Mouse (Mus musculus): ENCODE measurements around the gene Trim44. TPM values are rescaled to one million over a fixed set of nuclear protein-coding genes. Genes with fewer than 3 reads are reported as not detected.

Gene Trim44
- polyA plus RNA-seq, 1 experiment from 2014 or later: 57.1 TPM

- Histone ChIP-seq H3K36me3 (ENCODE audit: control insufficient read depth, insufficient read depth, low read length) (no peaks in the 10 kb centered on the region), H3K4me3 (ENCODE audit: low read depth, low read length) (no peak overlapping the region), H3K4me2 (ENCODE audit: low read length) (no peak overlapping the region), H3K9me3 (replicated peaks; ENCODE audit: control insufficient read depth, low read length, poor library complexity, severe bottlenecking) (no peaks in the 10 kb centered on the region), H3K27me3 (ENCODE audit: control insufficient read depth, insufficient read depth, low read depth, low read length) (no peaks in the 10 kb centered on the region), H3K9ac (ENCODE audit: low read depth, low read length) (no peak overlapping the region), H3K4me1 (ENCODE audit: control insufficient read depth, insufficient read depth, low read length) (no peaks in the 10 kb centered on the region), H3K27ac (ENCODE audit: low read length) (no peak overlapping the region)
- no peak for ATAC-seq
- WGBS: 63% methylated on average over 13 of the region's 13 CpGs
Measured at GRCm38 (mm10) chr2:102267582-102268339, 139.9 kb downstream of the Trim44 start.

GRCm38 (mm10) chr2:102266911-102267310 is 140.7 kb downstream of the Trim44 start:
- Histone ChIP-seq H3K4me2 (ENCODE audit: low read length) (no peak overlapping the region), H3K9ac (ENCODE audit: low read depth, low read length) (no peak overlapping the region), H3K27ac (ENCODE audit: low read length) (no peak overlapping the region), H3K36me3 (ENCODE audit: control insufficient read depth, insufficient read depth, low read length) (no peaks in the 10 kb centered on the region), H3K4me3 (ENCODE audit: low read depth, low read length) (no peak overlapping the region), H3K4me1 (ENCODE audit: control insufficient read depth, insufficient read depth, low read length) (no peaks in the 10 kb centered on the region), H3K27me3 (ENCODE audit: control insufficient read depth, insufficient read depth, low read depth, low read length) (no peaks in the 10 kb centered on the region), H3K9me3 (replicated peaks; ENCODE audit: control insufficient read depth, low read length, poor library complexity, severe bottlenecking) (no peaks in the 10 kb centered on the region)
- WGBS: 93% methylated on average over 3 of the region's 3 CpGs
- no peak for ATAC-seq

DNA sequence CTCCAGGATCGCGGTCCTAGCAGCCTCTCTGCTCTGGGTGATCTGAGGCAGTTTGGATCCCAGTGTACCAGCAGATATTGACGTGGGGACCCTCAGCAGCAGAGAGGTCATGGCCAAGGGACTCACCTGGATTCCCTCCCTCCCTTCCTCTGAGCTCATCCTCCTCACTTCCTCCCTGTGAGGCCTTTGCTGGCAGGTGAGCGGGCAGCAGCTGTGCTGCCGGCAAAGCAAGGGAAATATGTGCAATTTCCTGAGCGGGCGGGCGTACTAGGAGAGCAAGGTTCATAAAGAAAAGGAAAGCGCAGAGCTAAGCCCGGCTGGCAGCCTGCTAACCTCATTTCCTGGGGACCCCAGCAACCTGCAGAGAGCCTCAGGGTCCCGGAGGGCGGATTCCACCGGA is 148.5 kb downstream of the Trim44 start:
- peak overlapping the region; percentile 32; the same call in 1 of the 2 replicates for H3K9ac ChIP-seq (ENCODE audit: low read depth, low read length)
- peak; percentile 53; the same call in 1 of the 2 replicates for ATAC-seq
- H3K27me3 ChIP-seq (ENCODE audit: control insufficient read depth, insufficient read depth, low read depth, low read length): no peaks in the 10 kb centered on the region
- H3K4me3 ChIP-seq (ENCODE audit: low read depth, low read length): no peak overlapping the region
- WGBS: 23% methylated on average over 13 of the region's 13 CpGs
- H3K27ac ChIP-seq (ENCODE audit: low read length): no peak overlapping the region
- H3K4me1 ChIP-seq (ENCODE audit: control insufficient read depth, insufficient read depth, low read length): peaks cover 16% of the 10 kb centered on the region
- no peaks in the 10 kb centered on the region for H3K36me3 ChIP-seq (ENCODE audit: control insufficient read depth, insufficient read depth, low read length)
- no peaks in the 10 kb centered on the region for H3K9me3 ChIP-seq (replicated peaks; ENCODE audit: control insufficient read depth, low read length, poor library complexity, severe bottlenecking)
- H3K4me2 ChIP-seq (ENCODE audit: low read length): peak overlapping the region; percentile 27; the same call in 1 of the 2 replicates

DNA sequence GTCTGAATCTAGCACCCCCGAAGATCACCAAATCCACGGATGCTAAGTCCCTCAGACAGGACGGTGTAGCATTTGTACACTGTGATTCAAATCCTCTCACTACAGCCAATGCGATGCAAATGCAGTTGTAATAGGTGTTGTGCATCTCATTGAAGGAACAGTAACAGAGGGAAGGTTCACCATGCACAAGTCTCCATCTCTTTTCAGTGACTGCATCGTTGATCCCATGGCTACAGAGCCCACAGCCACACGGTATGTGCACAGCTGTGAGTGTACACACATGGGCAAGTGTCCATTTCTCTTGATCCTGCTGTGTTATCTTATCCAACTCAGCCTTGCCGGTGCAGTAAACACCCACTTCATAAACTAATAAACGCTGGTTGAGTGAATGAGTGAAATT is 148.9 kb downstream of the Trim44 start:
- ATAC-seq: peak; percentile 56; the same call in 1 of the 2 replicates
- no peak overlapping the region for H3K9ac ChIP-seq (ENCODE audit: low read depth, low read length)
- no peak overlapping the region for H3K27ac ChIP-seq (ENCODE audit: low read length)
- peaks cover 16% of the 10 kb centered on the region for H3K4me1 ChIP-seq (ENCODE audit: control insufficient read depth, insufficient read depth, low read length)
- no peak overlapping the region; the same call in 1 of the 2 replicates for H3K4me2 ChIP-seq (ENCODE audit: low read length)
- no peaks in the 10 kb centered on the region for H3K9me3 ChIP-seq (replicated peaks; ENCODE audit: control insufficient read depth, low read length, poor library complexity, severe bottlenecking)
- H3K36me3 ChIP-seq (ENCODE audit: control insufficient read depth, insufficient read depth, low read length): no peaks in the 10 kb centered on the region
- no peaks in the 10 kb centered on the region for H3K27me3 ChIP-seq (ENCODE audit: control insufficient read depth, insufficient read depth, low read depth, low read length)
- no peak overlapping the region for H3K4me3 ChIP-seq (ENCODE audit: low read depth, low read length)
- 23% methylated on average over 8 of the region's 8 CpGs for WGBS

- no peak overlapping the region for H3K4me3 ChIP-seq (ENCODE audit: low read depth, low read length)
- no peak for ATAC-seq
- no peaks in the 10 kb centered on the region for H3K36me3 ChIP-seq (ENCODE audit: control insufficient read depth, insufficient read depth, low read length)
- H3K9ac ChIP-seq (ENCODE audit: low read depth, low read length): no peak overlapping the region
- WGBS: 7% methylated on average over 12 of the region's 12 CpGs
- peaks cover 16% of the 10 kb centered on the region for H3K4me1 ChIP-seq (ENCODE audit: control insufficient read depth, insufficient read depth, low read length)
- no peak overlapping the region for H3K27ac ChIP-seq (ENCODE audit: low read length)
- H3K4me2 ChIP-seq (ENCODE audit: low read length): peak overlapping the region; percentile 18; the same call in 1 of the 2 replicates
- H3K27me3 ChIP-seq (ENCODE audit: control insufficient read depth, insufficient read depth, low read depth, low read length): no peaks in the 10 kb centered on the region
- H3K9me3 ChIP-seq (replicated peaks; ENCODE audit: control insufficient read depth, low read length, poor library complexity, severe bottlenecking): no peaks in the 10 kb centered on the region
Measured at GRCm38 (mm10) chr2:102257964-102258605, 149.5 kb downstream of the Trim44 start.

DNA sequence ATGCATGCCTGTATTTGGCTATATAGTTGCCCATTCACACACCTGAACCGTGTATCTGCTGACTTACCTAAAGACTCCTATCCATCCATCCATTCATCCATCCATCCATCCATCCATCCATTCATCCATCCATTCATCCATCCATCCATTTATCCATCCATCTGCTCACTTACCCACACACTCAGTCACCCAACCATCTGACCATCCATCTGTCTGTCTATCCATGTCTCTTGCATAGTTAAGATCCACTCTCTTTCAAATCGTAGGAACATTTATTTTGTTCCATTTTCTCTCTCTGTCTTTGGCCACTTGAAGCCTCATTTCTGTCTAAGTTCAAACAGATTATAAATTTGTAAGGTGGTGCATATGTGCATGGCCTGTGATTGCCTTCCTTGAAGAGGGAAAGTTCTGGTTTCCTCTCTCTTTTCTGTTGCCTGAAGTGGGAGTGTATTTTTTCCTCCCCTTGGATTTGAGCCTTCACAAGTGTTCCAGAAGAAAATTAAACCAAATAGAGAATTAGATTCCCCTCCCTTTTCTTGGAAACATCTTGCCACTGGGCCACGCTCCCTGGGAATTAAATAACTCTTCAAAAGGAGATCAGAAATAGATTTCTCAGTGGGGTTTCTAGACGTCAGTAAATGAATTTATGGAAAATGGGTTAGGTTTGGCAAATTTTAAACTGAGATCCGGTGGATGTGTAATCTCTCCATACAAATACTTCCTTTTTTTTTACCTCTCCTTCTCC is 150.9 kb downstream of the Trim44 start:
- WGBS: 69% methylated on average over 5 of the region's 5 CpGs

DNA sequence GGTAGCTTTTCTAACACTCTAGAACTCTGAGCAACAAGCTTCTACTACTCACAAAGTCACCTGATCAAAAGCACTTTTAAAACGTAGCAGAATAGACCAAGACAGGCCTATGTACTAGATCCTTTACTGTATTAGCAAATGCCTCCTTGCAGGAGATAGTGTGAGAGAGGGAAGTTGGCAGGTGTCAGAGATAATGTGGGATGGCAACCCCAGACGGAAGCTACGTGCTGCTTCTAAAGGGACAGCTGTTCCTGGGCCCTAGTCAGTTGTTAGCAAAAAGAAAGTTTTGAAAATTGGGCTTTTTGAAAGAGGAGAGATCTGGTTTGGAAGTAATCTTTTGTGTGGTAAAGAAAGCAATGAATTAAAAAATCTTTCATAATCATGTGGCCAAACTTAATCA is 151.5 kb downstream of the Trim44 start:
- peaks cover 16% of the 10 kb centered on the region for H3K4me1 ChIP-seq (ENCODE audit: control insufficient read depth, insufficient read depth, low read length)
- ATAC-seq: no peak
- H3K27ac ChIP-seq (ENCODE audit: low read length): no peak overlapping the region
- WGBS: 87% methylated on average over 3 of the region's 3 CpGs
- H3K4me2 ChIP-seq (ENCODE audit: low read length): no peak overlapping the region
- no peaks in the 10 kb centered on the region for H3K9me3 ChIP-seq (replicated peaks; ENCODE audit: control insufficient read depth, low read length, poor library complexity, severe bottlenecking)
- H3K9ac ChIP-seq (ENCODE audit: low read depth, low read length): no peak overlapping the region
- H3K27me3 ChIP-seq (ENCODE audit: control insufficient read depth, insufficient read depth, low read depth, low read length): no peaks in the 10 kb centered on the region
- no peaks in the 10 kb centered on the region for H3K36me3 ChIP-seq (ENCODE audit: control insufficient read depth, insufficient read depth, low read length)
- H3K4me3 ChIP-seq (ENCODE audit: low read depth, low read length): no peak overlapping the region

More for the DNA sequence above, 150.9 kb downstream of the Trim44 start:
- Histone ChIP-seq H3K9me3 (replicated peaks; ENCODE audit: control insufficient read depth, low read length, poor library complexity, severe bottlenecking) (no peaks in the 10 kb centered on the region), H3K4me3 (ENCODE audit: low read depth, low read length) (no peak overlapping the region), H3K36me3 (ENCODE audit: control insufficient read depth, insufficient read depth, low read length) (no peaks in the 10 kb centered on the region), H3K9ac (ENCODE audit: low read depth, low read length) (no peak overlapping the region), H3K27ac (ENCODE audit: low read length) (no peak overlapping the region), H3K27me3 (ENCODE audit: control insufficient read depth, insufficient read depth, low read depth, low read length) (no peaks in the 10 kb centered on the region), H3K4me2 (ENCODE audit: low read length) (no peak overlapping the region), H3K4me1 (ENCODE audit: control insufficient read depth, insufficient read depth, low read length) (peaks cover 16% of the 10 kb centered on the region)
- ATAC-seq: no peak

GRCm38 (mm10) chr2:102253204-102253603 is 154.4 kb downstream of the Trim44 start:
- 91% methylated on average over 7 of the region's 7 CpGs for WGBS
- Histone ChIP-seq H3K27me3 (ENCODE audit: control insufficient read depth, insufficient read depth, low read depth, low read length) (no peaks in the 10 kb centered on the region), H3K9me3 (replicated peaks; ENCODE audit: control insufficient read depth, low read length, poor library complexity, severe bottlenecking) (no peaks in the 10 kb centered on the region), H3K27ac (ENCODE audit: low read length) (no peak overlapping the region), H3K9ac (ENCODE audit: low read depth, low read length) (no peak overlapping the region), H3K4me1 (ENCODE audit: control insufficient read depth, insufficient read depth, low read length) (peaks cover 5% of the 10 kb centered on the region), H3K36me3 (ENCODE audit: control insufficient read depth, insufficient read depth, low read length) (no peaks in the 10 kb centered on the region), H3K4me2 (ENCODE audit: low read length) (no peak overlapping the region), H3K4me3 (ENCODE audit: low read depth, low read length) (no peak overlapping the region)
- ATAC-seq: no peak

Measured in midbrain, embryonic 16.5 days (tissue).